Mouse (Mus musculus): ENCODE results near the gene Sdhaf2. TPM values are rescaled to one million over a fixed set of nuclear protein-coding genes. Genes with fewer than 3 reads are reported as not detected.
"Not testable (repeated sequence)": the region's sequence is repeated elsewhere in the genome, so short reads cannot be mapped to it uniquely, and the experiment has no call there.

Sdhaf2 gene
- total and polyA plus RNA-seq, 2 experiments from 2014 or later = 51.5 to 56.1 TPM

- H3K4me3 ChIP-seq (ENCODE audit: low read depth, low read length) = no peak overlapping the region
- ATAC-seq (ENCODE audit: low FRiP score) (no peak), DNase-seq (ENCODE audit: low spot score) (peak; percentile 56)
- peak; percentile 54 for TF ChIP-seq CTCF (IDR thresholded peaks at IDR 0.05)
- no peaks in the 10 kb centered on the region for H3K36me3 ChIP-seq (ENCODE audit: insufficient read depth, low read length)
- 32% methylated on average over 5 of the region's 5 CpGs for WGBS
- H3K9me3 ChIP-seq (ENCODE audit: low read length) = no peaks in the 10 kb centered on the region
- no peaks in the 10 kb centered on the region for H3K27me3 ChIP-seq (ENCODE audit: insufficient read depth, low read length)
- H3K4me1 ChIP-seq (ENCODE audit: insufficient read depth, low read length) = peaks cover 10% of the 10 kb centered on the region; the same call in 1 of the 2 replicates
- H3K9ac ChIP-seq (replicated peaks; ENCODE audit: low read length, poor library complexity, severe bottlenecking) = no peak overlapping the region
- no peak overlapping the region for H3K27ac ChIP-seq (ENCODE audit: low read depth, low read length)
- no peak overlapping the region for H3K4me2 ChIP-seq (ENCODE audit: low read depth, low read length, poor library complexity, severe bottlenecking)
Measured at GRCm38 (mm10) chr19:10560108-10560507, 34.2 kb upstream of the Sdhaf2 start.

- peaks cover 14% of the 10 kb centered on the region; the same call in 1 of the 2 replicates for H3K4me1 ChIP-seq (ENCODE audit: insufficient read depth, low read length)
- H3K4me3 ChIP-seq (ENCODE audit: low read depth, low read length); H3K9me3 ChIP-seq (ENCODE audit: low read length); H3K27ac ChIP-seq (ENCODE audit: low read depth, low read length); H3K4me2 ChIP-seq (ENCODE audit: low read depth, low read length, poor library complexity, severe bottlenecking); DNase-seq (ENCODE audit: low spot score); H3K27me3 ChIP-seq (ENCODE audit: insufficient read depth, low read length); ATAC-seq (ENCODE audit: low FRiP score); H3K9ac ChIP-seq (replicated peaks; ENCODE audit: low read length, poor library complexity, severe bottlenecking); H3K36me3 ChIP-seq (ENCODE audit: insufficient read depth, low read length): not testable (repeated sequence)
- 71% methylated on average over 4 of the region's 4 CpGs for WGBS
Measured at GRCm38 (mm10) chr19:10557837-10558375, 32.0 kb upstream of the Sdhaf2 start.

GRCm38 (mm10) chr19:10557430-10557829, 31.5 kb upstream of the Sdhaf2 start:
- TF ChIP-seq CTCF (IDR thresholded peaks at IDR 0.05) = no peak
- no peak overlapping the region for H3K4me2 ChIP-seq (ENCODE audit: low read depth, low read length, poor library complexity, severe bottlenecking)
- H3K4me1 ChIP-seq (ENCODE audit: insufficient read depth, low read length) = peaks cover 14% of the 10 kb centered on the region; the same call in 1 of the 2 replicates
- WGBS = 85% methylated on average over 2 of the region's 2 CpGs
- no peak overlapping the region for H3K4me3 ChIP-seq (ENCODE audit: low read depth, low read length)
- H3K9ac ChIP-seq (replicated peaks; ENCODE audit: low read length, poor library complexity, severe bottlenecking) = no peak overlapping the region
- DNase-seq (ENCODE audit: low spot score) (no peak), ATAC-seq (ENCODE audit: low FRiP score) (no peak)
- no peaks in the 10 kb centered on the region for H3K27me3 ChIP-seq (ENCODE audit: insufficient read depth, low read length)
- no peaks in the 10 kb centered on the region for H3K36me3 ChIP-seq (ENCODE audit: insufficient read depth, low read length)
- H3K9me3 ChIP-seq (ENCODE audit: low read length) = no peaks in the 10 kb centered on the region
- no peak overlapping the region for H3K27ac ChIP-seq (ENCODE audit: low read depth, low read length)

- WGBS = 78% methylated on average over 2 of the region's 2 CpGs
- H3K4me1 ChIP-seq (ENCODE audit: insufficient read depth, low read length) = peaks cover 14% of the 10 kb centered on the region; the same call in 1 of the 2 replicates
- DNase-seq (ENCODE audit: low spot score) = no peak
- no peak overlapping the region for H3K9ac ChIP-seq (replicated peaks; ENCODE audit: low read length, poor library complexity, severe bottlenecking)
- H3K4me3 ChIP-seq (ENCODE audit: low read depth, low read length) = no peak overlapping the region
- ATAC-seq (ENCODE audit: low FRiP score) = no peak
- H3K27ac ChIP-seq (ENCODE audit: low read depth, low read length) = no peak overlapping the region
- H3K9me3 ChIP-seq (ENCODE audit: low read length) = no peaks in the 10 kb centered on the region
- no peak for TF ChIP-seq CTCF (IDR thresholded peaks at IDR 0.05)
- H3K36me3 ChIP-seq (ENCODE audit: insufficient read depth, low read length) = no peaks in the 10 kb centered on the region
- H3K27me3 ChIP-seq (ENCODE audit: insufficient read depth, low read length) = no peaks in the 10 kb centered on the region
- peak overlapping the region; percentile 56; the same call in 1 of the 2 replicates for H3K4me2 ChIP-seq (ENCODE audit: low read depth, low read length, poor library complexity, severe bottlenecking)
Measured at GRCm38 (mm10) chr19:10557001-10557400, 31.1 kb upstream of the Sdhaf2 start.

GRCm38 (mm10) chr19:10555624-10556510, 29.9 kb upstream of the Sdhaf2 start, which contains the start of gene Tmem216:
Gene Tmem216 (minus strand): TSS chr19:10556238.
- DNase-seq (ENCODE audit: low spot score) (peak; percentile 92), ATAC-seq (ENCODE audit: low FRiP score) (peak; percentile 98)
- peak within 1 kb of the TSS; percentile 56 for H3K4me3 ChIP-seq (ENCODE audit: low read depth, low read length)
- H3K9ac ChIP-seq (replicated peaks; ENCODE audit: low read length, poor library complexity, severe bottlenecking) = peak within 1 kb of the TSS; percentile 71
- peak within 1 kb of the TSS; percentile 56 for H3K4me2 ChIP-seq (ENCODE audit: low read depth, low read length, poor library complexity, severe bottlenecking)
- peaks cover 8% of the 10 kb centered on the region; the same call in 1 of the 2 replicates for H3K36me3 ChIP-seq (ENCODE audit: insufficient read depth, low read length)
- H3K9me3 ChIP-seq (ENCODE audit: low read length) = no peaks in the 10 kb centered on the region
- H3K4me1 ChIP-seq (ENCODE audit: insufficient read depth, low read length) = peaks cover 14% of the 10 kb centered on the region; the same call in 1 of the 2 replicates
- H3K27ac ChIP-seq (ENCODE audit: low read depth, low read length) = peak within 1 kb of the TSS; percentile 88
- WGBS = under 1% methylated on average over 39 of the region's 43 CpGs
- H3K27me3 ChIP-seq (ENCODE audit: insufficient read depth, low read length) = no peaks in the 10 kb centered on the region
- TF ChIP-seq CTCF (IDR thresholded peaks at IDR 0.05) = peak; percentile 33

GRCm38 (mm10) chr19:10539454-10539853, 13.5 kb upstream of the Sdhaf2 start:
- peaks cover 78% of the 10 kb centered on the region for H3K36me3 ChIP-seq (ENCODE audit: insufficient read depth, low read length)
- H3K9ac ChIP-seq (replicated peaks; ENCODE audit: low read length, poor library complexity, severe bottlenecking) = no peak overlapping the region
- H3K27ac ChIP-seq (ENCODE audit: low read depth, low read length) = no peak overlapping the region
- no peak overlapping the region for H3K4me2 ChIP-seq (ENCODE audit: low read depth, low read length, poor library complexity, severe bottlenecking)
- no peak for DNase-seq (ENCODE audit: low spot score)
- TF ChIP-seq CTCF (IDR thresholded peaks at IDR 0.05) = no peak
- H3K4me3 ChIP-seq (ENCODE audit: low read depth, low read length) = no peak overlapping the region
- H3K9me3 ChIP-seq (ENCODE audit: low read length) = no peaks in the 10 kb centered on the region
- WGBS = 97% methylated on average over 5 of the region's 5 CpGs
- ATAC-seq (ENCODE audit: low FRiP score) = no peak
- H3K27me3 ChIP-seq (ENCODE audit: insufficient read depth, low read length) = no peaks in the 10 kb centered on the region
- no peaks in the 10 kb centered on the region for H3K4me1 ChIP-seq (ENCODE audit: insufficient read depth, low read length)

Data from midbrain, postnatal 0 days (tissue).